Mouse (Mus musculus) adrenal gland, postnatal 0 days (tissue): ENCODE results near the gene Slc6a11. TPM values are rescaled to one million over a fixed set of nuclear protein-coding genes. Genes with fewer than 3 reads are reported as not detected.

Source experiments
- polyA plus RNA-seq: library from polyadenylated mRNA; unstranded; fragments of >200 nt; fragmentation: Nextera tagmentation; extraction: Ambion mirVana; gene quantifications from 2 replicates; pipeline ENCODE4 v1.2.1, GENCODE M21; 2015

The Slc6a11 gene
- 0.12 and 0.41 TPM in 2 replicates for polyA plus RNA-seq

DNA sequence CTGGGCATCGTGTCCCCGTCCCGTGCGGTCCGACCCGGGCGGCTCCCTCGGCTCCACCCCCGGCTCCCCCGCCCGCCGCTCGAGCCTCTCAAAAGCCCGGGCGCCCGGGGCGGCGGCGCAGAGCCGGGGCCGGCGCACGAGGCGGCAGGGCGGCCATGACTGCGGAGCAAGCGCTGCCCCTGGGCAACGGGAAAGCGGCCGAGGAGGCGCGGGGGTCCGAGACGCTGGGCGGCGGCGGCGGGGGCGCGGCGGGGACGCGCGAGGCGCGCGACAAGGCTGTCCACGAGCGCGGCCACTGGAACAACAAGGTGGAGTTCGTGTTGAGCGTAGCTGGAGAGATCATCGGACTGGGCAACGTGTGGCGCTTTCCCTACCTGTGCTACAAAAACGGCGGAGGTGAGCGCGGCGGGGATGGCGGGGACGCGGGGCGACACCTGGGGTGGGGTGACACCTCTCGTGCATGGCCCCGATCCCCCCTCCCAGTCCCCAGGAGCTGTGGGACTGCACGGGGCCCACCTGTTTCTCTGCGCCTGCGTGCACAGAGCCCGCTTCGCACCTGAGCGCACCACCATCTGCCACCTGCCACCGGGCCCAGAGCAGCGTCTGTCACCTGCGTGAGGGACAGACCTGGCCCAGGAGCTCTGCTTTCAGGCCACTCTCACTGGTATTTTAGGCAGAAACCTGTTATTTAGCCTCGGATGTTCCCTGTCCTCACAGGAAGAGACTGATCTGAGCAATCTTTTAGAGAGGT lies at the start of gene Slc6a11:
Gene Slc6a11, plus strand, starts transcription at position 120 of the 751 bp plus-strand sequence.

GRCm38 (mm10) chr6:114282469-114283277 lies 151.6 kb downstream of the Slc6a11 start, which contains the start of gene Slc6a1:
Slc6a1 (plus strand) TSS chr6:114282635.

Other genes starting within 250 kb of the Slc6a11 start
- gene Atp2b2, start 88.6 kb upstream of the Slc6a11 start, polyA plus RNA-seq: 2.1 and 2.9 TPM in 2 replicates
- gene Slc6a1, start 151.4 kb downstream of the Slc6a11 start, polyA plus RNA-seq: 0.06 TPM in 1 of 2 replicates, not detected in the other